Mouse (Mus musculus) hindlimb bud, embryonic 11.5 days (tissue): ENCODE results near the gene Pacsin1.

Source experiments
- DNase-seq: peaks from one replicate; pipeline ENCODE4 v3.0.0-alpha.2; 2012; ENCODE audit warnings: low read depth, low spot score; ENCODE audit errors: extremely low spot score

Gene Pacsin1

GRCm38 (mm10) chr17:27721125-27721664, 65.9 kb downstream of the Pacsin1 start:
- no peak for DNase-seq

GRCm38 (mm10) chr17:27724327-27724726, 69.0 kb downstream of the Pacsin1 start:
- no peak for DNase-seq

- no peak for DNase-seq
Observed at GRCm38 (mm10) chr17:27725011-27725410, 69.7 kb downstream of the Pacsin1 start.

- no peak for DNase-seq
Observed at GRCm38 (mm10) chr17:27725412-27725811, 70.1 kb downstream of the Pacsin1 start.

- DNase-seq, result no peak
Observed at GRCm38 (mm10) chr17:27726527-27726926, 71.2 kb downstream of the Pacsin1 start.

- no peak for DNase-seq
Observed at GRCm38 (mm10) chr17:27728770-27729169, 73.5 kb downstream of the Pacsin1 start, which contains the start of gene Spdef. Spdef (minus strand) TSS chr17:27728955.

GRCm38 (mm10) chr17:27732152-27732551, 76.8 kb downstream of the Pacsin1 start:
- DNase-seq, result no peak

GRCm38 (mm10) chr17:27732694-27733093, 77.4 kb downstream of the Pacsin1 start:
- no peak for DNase-seq

GRCm38 (mm10) chr17:27734344-27735073, 79.2 kb downstream of the Pacsin1 start:
- DNase-seq, result no peak

GRCm38 (mm10) chr17:27740961-27741360, 85.7 kb downstream of the Pacsin1 start:
- DNase-seq, result no peak

- DNase-seq, result no peak
Observed at GRCm38 (mm10) chr17:27746446-27746845, 91.1 kb downstream of the Pacsin1 start.

- DNase-seq, result no peak
Observed at GRCm38 (mm10) chr17:27748123-27748522, 92.8 kb downstream of the Pacsin1 start.

GRCm38 (mm10) chr17:27750451-27750942, 95.2 kb downstream of the Pacsin1 start:
- DNase-seq, result no peak

- DNase-seq, result no peak
Observed at GRCm38 (mm10) chr17:27751314-27752202, 96.2 kb downstream of the Pacsin1 start.

GRCm38 (mm10) chr17:27760169-27760568, 104.9 kb downstream of the Pacsin1 start:
- no peak for DNase-seq
